Mouse (Mus musculus): ENCODE results near the gene Itpr1. TPM values are rescaled to one million over a fixed set of nuclear protein-coding genes. Genes with fewer than 3 reads are reported as not detected.

The Itpr1 gene
- total RNA-seq, 2 experiments from 2014 or later = 106 to 129 TPM

GRCm38 (mm10) chr6:108434816-108435215 is 221.9 kb downstream of the Itpr1 start:
- DNase-seq (ENCODE audit: low spot score in 2 of 2) = no peak

GRCm38 (mm10) chr6:108435467-108435866 is 222.6 kb downstream of the Itpr1 start:
- DNase-seq (ENCODE audit: low spot score in 2 of 2) = no peak

- DNase-seq (ENCODE audit: low spot score in 2 of 2) = no peak
Measured at GRCm38 (mm10) chr6:108436608-108437007, 223.7 kb downstream of the Itpr1 start.

GRCm38 (mm10) chr6:108441290-108441689 is 228.4 kb downstream of the Itpr1 start:
- DNase-seq (ENCODE audit: low spot score in 2 of 2) = no peak

GRCm38 (mm10) chr6:108442291-108442690 is 229.4 kb downstream of the Itpr1 start:
- DNase-seq (ENCODE audit: low spot score in 2 of 2) = no peak

GRCm38 (mm10) chr6:108444435-108444834 is 231.5 kb downstream of the Itpr1 start:
- DNase-seq (ENCODE audit: low spot score in 2 of 2) = no peak

GRCm38 (mm10) chr6:108445006-108445405 is 232.1 kb downstream of the Itpr1 start:
- no peak for DNase-seq (ENCODE audit: low spot score in 2 of 2)

GRCm38 (mm10) chr6:108446766-108447165 is 233.9 kb downstream of the Itpr1 start:
- DNase-seq (ENCODE audit: low spot score in 2 of 2) = no peak

GRCm38 (mm10) chr6:108447179-108447845 is 234.4 kb downstream of the Itpr1 start:
- DNase-seq (ENCODE audit: low spot score in 2 of 2) = no peak

GRCm38 (mm10) chr6:108448016-108448735 is 235.3 kb downstream of the Itpr1 start:
- DNase-seq (ENCODE audit: low spot score in 2 of 2) = no peak

GRCm38 (mm10) chr6:108448864-108449263 is 236.0 kb downstream of the Itpr1 start:
- DNase-seq (ENCODE audit: low spot score in 2 of 2) = no peak

GRCm38 (mm10) chr6:108451536-108451935 is 238.6 kb downstream of the Itpr1 start:
- DNase-seq (ENCODE audit: low spot score in 2 of 2) = no peak

GRCm38 (mm10) chr6:108453618-108454017 is 240.7 kb downstream of the Itpr1 start:
- DNase-seq (ENCODE audit: low spot score in 2 of 2) = no peak

GRCm38 (mm10) chr6:108454061-108454891 is 241.4 kb downstream of the Itpr1 start:
- DNase-seq (ENCODE audit: low spot score in 2 of 2) = no peak

- DNase-seq (ENCODE audit: low spot score in 2 of 2) = no peak
Measured at GRCm38 (mm10) chr6:108454979-108455836, 242.3 kb downstream of the Itpr1 start.

GRCm38 (mm10) chr6:108456231-108457062 is 243.6 kb downstream of the Itpr1 start:
- no peak for DNase-seq (ENCODE audit: low spot score in 2 of 2)

GRCm38 (mm10) chr6:108457063-108457405 is 244.1 kb downstream of the Itpr1 start:
- DNase-seq (ENCODE audit: low spot score in 2 of 2) = no peak

GRCm38 (mm10) chr6:108457516-108458181 is 244.8 kb downstream of the Itpr1 start:
- DNase-seq (ENCODE audit: low spot score in 2 of 2) = no peak

GRCm38 (mm10) chr6:108458182-108458571 is 245.3 kb downstream of the Itpr1 start:
- DNase-seq (ENCODE audit: low spot score in 2 of 2) = no peak

GRCm38 (mm10) chr6:108458826-108459225 is 245.9 kb downstream of the Itpr1 start:
- DNase-seq (ENCODE audit: low spot score in 2 of 2) = no peak

All from adrenal gland, postnatal 4 days (tissue).